Mouse (Mus musculus) cerebellum, adult 2 months (tissue): ENCODE measurements around the gene Unc79. TPM values are rescaled to one million over a fixed set of nuclear protein-coding genes. Genes with fewer than 3 reads are reported as not detected.

Source experiments
- DNase-seq, 2 experiments: peaks; one replicate each; pipeline ENCODE4 v3.0.0; 2021
- H3K27ac ChIP-seq: fragments of 200-500 bp; 2 replicates; pipeline ENCODE4 v1.5.1; 2012; ENCODE audit warnings: low read length, control low read depth, inconsistent platforms; ENCODE audit not compliant: insufficient read depth
- H3K27me3 ChIP-seq: fragments of 200-500 bp; 2 replicates; pipeline ENCODE4 v1.6.1; 2012; ENCODE audit warnings: inconsistent platforms, mild to moderate bottlenecking, low read length, moderate library complexity; ENCODE audit not compliant: control insufficient read depth, insufficient read depth
- H3K4me1 ChIP-seq: fragments of 200-500 bp; 2 replicates; pipeline ENCODE4 v1.6.1; 2011; ENCODE audit warnings: low read length; ENCODE audit not compliant: control insufficient read depth, insufficient read depth
- H3K4me3 ChIP-seq: fragments of 200-500 bp; replicated peaks from 2 replicates; pipeline ENCODE3; 2011; ENCODE audit warnings: mild to moderate bottlenecking, low read depth, low read length, control low read depth; ENCODE audit not compliant: insufficient read depth
- CTCF ChIP-seq: fragments of 200-500 bp; IDR thresholded peaks from 2 replicates; pipeline ENCODE4 v1.5.1; 2011; ENCODE audit warnings: low read depth, mild to moderate bottlenecking, control low read depth, low read length, moderate library complexity, borderline replicate concordance; ENCODE audit not compliant: insufficient read depth
- POLR2A ChIP-seq: fragments of 200-500 bp; IDR thresholded peaks from 2 replicates; pipeline ENCODE4 v1.6.1; 2011; ENCODE audit warnings: low read length, control low read depth, borderline replicate concordance; ENCODE audit not compliant: insufficient read depth
- WGBS: fragments of 180-500 bp; shearing (Covaris S2); methylation state at CpG from one replicate; pipeline ENCODE4 v1.1.7; 2018; 5-methylcytosine and 5-hydroxymethylcytosine counted together
- polyA plus RNA-seq: library from polyadenylated mRNA; depleted of rRNA; stranded (reverse); fragments of >200 nt; gene quantifications from 2 replicates; pipeline ENCODE4 v1.2.3, GENCODE M21; 2012

The Unc79 gene
- polyA plus RNA-seq, 1 experiment = 26.1 TPM

- WGBS = 80% methylated on average over 3 of the region's 3 CpGs
- Histone ChIP-seq H3K27me3 (no peaks in the 10 kb centered on the region), H3K27ac (no peak overlapping the region), H3K4me1 (no peaks in the 10 kb centered on the region), H3K4me3 (no peak overlapping the region)
- DNase-seq = no peak
- TF ChIP-seq POLR2A (no peak), CTCF (no peak)
These were observed 32.9 kb downstream of the Unc79 start for GRCm38 (mm10) chr12:102981543-102981942.

GRCm38 (mm10) chr12:102985401-102985800 is 36.7 kb downstream of the Unc79 start:
- no peak overlapping the region for H3K4me3 ChIP-seq
- no peak for TF ChIP-seq POLR2A
- TF ChIP-seq CTCF = no peak
- H3K27ac ChIP-seq = no peak overlapping the region
- peak in 1 of 2 experiments; percentile 17 for DNase-seq
- H3K4me1 ChIP-seq = peaks cover 11% of the 10 kb centered on the region; the same call in 1 of the 2 replicates
- no peaks in the 10 kb centered on the region for H3K27me3 ChIP-seq

GRCm38 (mm10) chr12:102987736-102988135 is 39.1 kb downstream of the Unc79 start:
- Histone ChIP-seq H3K4me1 (peaks cover 11% of the 10 kb centered on the region; the same call in 1 of the 2 replicates), H3K27me3 (no peaks in the 10 kb centered on the region), H3K4me3 (no peak overlapping the region), H3K27ac (no peak overlapping the region)
- DNase-seq = peak; percentile 34 to 62
- WGBS = 39% methylated on average over 6 of the region's 6 CpGs
- no peak for TF ChIP-seq POLR2A

- WGBS = 7% methylated on average over 4 of the region's 4 CpGs
- peaks cover 4% of the 10 kb centered on the region; the same call in 1 of the 2 replicates for H3K4me1 ChIP-seq
- H3K27me3 ChIP-seq = no peaks in the 10 kb centered on the region
- no peak overlapping the region for H3K27ac ChIP-seq
- peak in 1 of 2 experiments; percentile 42 for DNase-seq
- TF ChIP-seq POLR2A (no peak), CTCF (no peak)
- H3K4me3 ChIP-seq = no peak overlapping the region
These were observed 59.8 kb downstream of the Unc79 start for GRCm38 (mm10) chr12:103008491-103008890.

GRCm38 (mm10) chr12:103018161-103018560 is 69.5 kb downstream of the Unc79 start:
- H3K27ac ChIP-seq = no peak overlapping the region
- TF ChIP-seq CTCF (no peak), POLR2A (no peak)
- H3K4me3 ChIP-seq = no peak overlapping the region
- DNase-seq = peak in 1 of 2 experiments; percentile 27
- WGBS = 75% methylated on average over 12 of the region's 12 CpGs
- H3K4me1 ChIP-seq = no peaks in the 10 kb centered on the region
- H3K27me3 ChIP-seq = no peaks in the 10 kb centered on the region

- 79% methylated on average over 5 of the region's 5 CpGs for WGBS
- no peak for TF ChIP-seq CTCF
- no peak for TF ChIP-seq POLR2A
- no peak overlapping the region for H3K27ac ChIP-seq
- DNase-seq = no peak
- peaks cover 5% of the 10 kb centered on the region for H3K4me1 ChIP-seq
- no peaks in the 10 kb centered on the region for H3K27me3 ChIP-seq
- no peak overlapping the region for H3K4me3 ChIP-seq
These were observed 88.0 kb downstream of the Unc79 start for GRCm38 (mm10) chr12:103036692-103037091.

GRCm38 (mm10) chr12:103039332-103039731 is 90.7 kb downstream of the Unc79 start:
- H3K27me3 ChIP-seq = no peaks in the 10 kb centered on the region
- DNase-seq = no peak
- 95% methylated on average over 10 of the region's 10 CpGs for WGBS
- TF ChIP-seq POLR2A = no peak
- no peak for TF ChIP-seq CTCF
- peaks cover 5% of the 10 kb centered on the region for H3K4me1 ChIP-seq
- H3K4me3 ChIP-seq = no peak overlapping the region
- no peak overlapping the region for H3K27ac ChIP-seq

- Histone ChIP-seq H3K4me3 (no peak overlapping the region), H3K4me1 (peaks cover 5% of the 10 kb centered on the region), H3K27ac (no peak overlapping the region), H3K27me3 (no peaks in the 10 kb centered on the region)
- peak in 1 of 2 experiments; percentile 15 for DNase-seq
- 32% methylated on average over 2 of the region's 2 CpGs for WGBS
- no peak for TF ChIP-seq CTCF
- no peak for TF ChIP-seq POLR2A
These were observed 91.5 kb downstream of the Unc79 start for GRCm38 (mm10) chr12:103040136-103040535.
